Mouse (Mus musculus) lung, postnatal 14 days (tissue): Measurements from ENCODE around the gene Zpr1.

Experiments used
- DNase-seq: peaks from one replicate; pipeline ENCODE4 v3.0.0; 2021

Zpr1 gene

GRCm38 (mm10) chr9:46329801-46330585 lies 57.1 kb downstream of the Zpr1 start:
- no peak for DNase-seq

- DNase-seq, result no peak
Measured at GRCm38 (mm10) chr9:46330586-46330895, 57.7 kb downstream of the Zpr1 start.

GRCm38 (mm10) chr9:46331301-46331700 lies 58.4 kb downstream of the Zpr1 start:
- no peak for DNase-seq
